In genomic region chr12:33139083-33139482, GRCm38 (mm10) we compare ENCODE assay signal across 22 mouse cellular contexts. TPM values are rescaled to one million over a fixed set of nuclear protein-coding genes. Genes with fewer than 3 reads are reported as not detected.
DNase-seq lines count a peak whose midpoint lies in the region; ATAC-seq lines count a peak whose summit lies in the region.
"Had no signal": no experiment of that assay in that cellular context is flagged by ENCODE, and none has a peak within 500 bp of the region (broad histone marks: within the 10 kb centered on the region; RNA-seq: fewer than 3 reads in every experiment).

No protein-coding gene starts in this region.

- peak; percentile 76 for ATAC-seq in heart, embryonic 15.5 days (replicated peaks; ENCODE audit: insufficient number of reproducible peaks, insufficient read depth, low FRiP score, low read depth)
- no peak for ATAC-seq in megakaryocyte, adult 5-6 weeks (ENCODE audit: poor library complexity, severe bottlenecking)

- H3K4me2 ChIP-seq in heart, embryonic 15.5 days, result no peak overlapping the region
- H3K4me2 ChIP-seq: embryonic facial prominence, embryonic 13.5 days; hindbrain, embryonic 13.5 days; midbrain, embryonic 12.5 days had no signal

- H3K27me3 ChIP-seq in heart, embryonic 15.5 days, result no peaks in the 10 kb centered on the region
- H3K27me3 ChIP-seq: embryonic facial prominence, embryonic 13.5 days; hindbrain, embryonic 13.5 days; midbrain, embryonic 12.5 days had no signal

- peak; percentile 93 for DNase-seq in heart, adult 11 months
- DNase-seq in heart, postnatal 36 days, result no peak
- peak; percentile 39 for DNase-seq in retina, postnatal 1 day
- no peak for DNase-seq in retina, embryonic 14.5 days (ENCODE audit: low spot score)
- no peak for DNase-seq in left cerebral cortex, postnatal 4 days
- DNase-seq: adrenal gland, postnatal 10 days; B cell, adult 2 months; cerebellum, adult 11 months; cerebellum, postnatal 25 days; kidney, postnatal 25 days; layer of hippocampus, adult 9-11 months; lung, adult 18-20 months; lung, postnatal 4 days had no signal

- intact Hi-C loops in heart, postnatal 36 days (cut with DNase I), result loop anchor here (2.0 kb wide), 1 partner anchor 28 kb away; no protein-coding TSS in a partner anchor
- intact Hi-C loops in left cerebral cortex, postnatal 4 days (cut with DNase I), result no loop called here

- peaks cover 6% of the 10 kb centered on the region for H3K4me1 ChIP-seq in heart, embryonic 15.5 days (replicated peaks)
- H3K4me1 ChIP-seq: embryonic facial prominence, embryonic 13.5 days; hindbrain, embryonic 13.5 days; midbrain, embryonic 12.5 days had no signal

- no peaks in the 10 kb centered on the region for H3K9me3 ChIP-seq in heart, embryonic 15.5 days (replicated peaks)
- H3K9me3 ChIP-seq: embryonic facial prominence, embryonic 13.5 days; hindbrain, embryonic 13.5 days; midbrain, embryonic 12.5 days had no signal

- WGBS in heart, embryonic 15.5 days, result 39% methylated on average over 3 of the region's 3 CpGs

- no peak overlapping the region for H3K4me3 ChIP-seq in heart, embryonic 15.5 days
- H3K4me3 ChIP-seq: embryonic facial prominence, embryonic 13.5 days; hindbrain, embryonic 13.5 days; midbrain, embryonic 12.5 days had no signal

- H3K9ac ChIP-seq in heart, embryonic 15.5 days, result no peak overlapping the region
- H3K9ac ChIP-seq: embryonic facial prominence, embryonic 13.5 days; hindbrain, embryonic 13.5 days; midbrain, embryonic 12.5 days had no signal

- H3K27ac ChIP-seq in heart, embryonic 15.5 days, result 0 out of 2 replicates have a peak overlapping the region, but pooled peaks have one; percentile 8
- H3K27ac ChIP-seq: embryonic facial prominence, embryonic 13.5 days; hindbrain, embryonic 13.5 days; midbrain, embryonic 12.5 days had no signal

- H3K36me3 ChIP-seq in heart, embryonic 15.5 days, result no peaks in the 10 kb centered on the region
- H3K36me3 ChIP-seq: embryonic facial prominence, embryonic 13.5 days; hindbrain, embryonic 13.5 days; midbrain, embryonic 12.5 days had no signal

RNA-seq across cellular contexts. Expression of gene Atxn7l1, which starts 8.4 kb away (rescaled TPM):
- total RNA-seq in heart, postnatal 36 days (2021), result 10 to 100 TPM; 18.3 to 20.5 TPM
- polyA plus RNA-seq in heart, embryonic 15.5 days (2015; fragmentation: Nextera tagmentation; extraction: Ambion mirVana), result 7.8 and 10.2 TPM in 2 replicates
- total RNA-seq in left cerebral cortex, postnatal 4 days (2021), result 10 to 100 TPM; 61.4 to 62.9 TPM
- total RNA-seq in megakaryocyte, adult 5-6 weeks (2015), result 109 and 115 TPM in 2 replicates
- total RNA-seq in megakaryocyte, adult 5-6 weeks (2017), result 50.0 and 60.4 TPM in 2 replicates

RNA-seq across cellular contexts. Expression of gene Cdhr3, which starts 46.4 kb away (rescaled TPM):
- total RNA-seq in heart, postnatal 36 days (2021), result under 1 TPM in 1 of 2 experiments, not detected in 1; 0.39 TPM
- polyA plus RNA-seq in heart, embryonic 15.5 days (2015; fragmentation: Nextera tagmentation; extraction: Ambion mirVana), result 0.25 and 0.37 TPM in 2 replicates
- 1 to 10 TPM in 1 of 2 experiments, under 1 TPM in 1; 0.76 to 1.4 TPM for total RNA-seq in left cerebral cortex, postnatal 4 days (2021)
- not detected in 2 replicates for total RNA-seq in megakaryocyte, adult 5-6 weeks (2015)
- total RNA-seq in megakaryocyte, adult 5-6 weeks (2017), result not detected in 2 replicates
- total RNA-seq: granulocyte monocyte progenitor cell, adult 5-6 weeks; liver, adult 2 months had no signal
- polyA plus RNA-seq: embryonic facial prominence, embryonic 13.5 days; intestine, embryonic 14.5 days; liver, adult 2 months; small intestine, adult 2 months had no signal

Comparison
In these comparisons a context has a peak if more than half of its experiments do, and no peak if none do; other contexts are left out.
1. DNase-seq: peak in heart, adult 11 months (single experiment) and retina, postnatal 1 day (single experiment); none in heart, postnatal 36 days (0 of 2), retina, embryonic 14.5 days (single experiment) and left cerebral cortex, postnatal 4 days (single experiment).